Mouse (Mus musculus): Measurements from ENCODE around the gene Myoz1. TPM values are rescaled to one million over a fixed set of nuclear protein-coding genes. Genes with fewer than 3 reads are reported as not detected.

The Myoz1 gene
- polyA plus RNA-seq, 1 experiment from 2014 or later: 0.63 TPM

DNA sequence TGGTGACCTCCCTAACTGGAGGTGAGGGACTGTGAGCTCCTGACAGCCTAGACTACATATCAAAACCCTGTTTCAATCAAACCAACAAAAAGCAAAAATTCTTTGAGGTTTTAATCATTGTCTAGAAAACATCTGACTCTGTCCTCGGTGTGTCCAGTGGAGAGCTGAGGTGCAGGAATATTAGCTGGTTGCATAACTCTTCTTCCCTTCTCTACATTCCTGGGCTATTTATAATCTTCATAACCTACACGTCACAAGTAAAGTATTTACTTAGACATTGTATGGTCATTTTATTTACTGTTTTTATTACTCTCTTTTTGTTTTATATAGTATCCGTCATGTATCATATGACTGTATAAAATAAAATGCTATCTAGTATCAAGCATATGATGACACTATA is 46.8 kb downstream of the Myoz1 start:
- no peaks in the 10 kb centered on the region for H3K9me3 ChIP-seq

DNA sequence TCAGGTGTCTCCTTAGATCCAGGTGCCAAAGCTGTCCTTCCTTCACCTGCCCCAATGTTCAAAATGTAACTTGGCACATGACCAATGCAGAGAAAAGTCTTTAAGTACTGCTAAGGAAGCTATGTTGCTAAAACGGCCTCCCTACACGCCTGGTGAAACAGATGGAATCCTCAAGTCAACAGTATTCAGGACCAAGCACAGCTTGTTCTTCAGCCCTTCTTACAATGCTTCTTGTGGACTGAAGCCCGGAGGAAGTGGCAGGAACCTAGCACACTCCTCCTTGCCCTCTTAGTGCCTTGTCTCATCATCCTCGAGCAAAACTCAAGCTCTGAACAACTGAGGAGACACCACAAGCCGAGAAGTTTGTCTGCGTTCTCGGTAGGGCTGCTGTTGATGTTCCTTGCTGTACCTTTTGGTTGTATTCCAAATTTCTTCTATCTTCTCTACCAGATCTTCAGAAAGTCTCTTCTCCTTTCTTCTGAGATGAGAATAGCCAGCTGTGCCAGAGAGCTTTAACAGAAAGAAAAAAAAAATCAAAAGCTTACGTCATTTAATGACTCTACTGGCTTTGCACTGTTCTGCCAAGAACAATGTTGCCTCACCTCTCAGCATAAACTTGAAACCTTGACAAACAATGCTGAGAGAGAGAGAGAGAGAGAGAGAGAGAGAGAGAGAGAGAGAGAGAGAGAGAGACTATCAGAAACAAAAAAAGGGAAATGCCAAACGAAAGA is 48.8 kb downstream of the Myoz1 start:
- no peak overlapping the region for H3K9ac ChIP-seq
- H3K9me3 ChIP-seq: no peaks in the 10 kb centered on the region
- no peaks in the 10 kb centered on the region for H3K4me1 ChIP-seq
- 83% methylated on average over 9 of the region's 9 CpGs for WGBS
- H3K4me2 ChIP-seq (replicated peaks): no peak overlapping the region
- H3K4me3 ChIP-seq: no peak overlapping the region
- H3K36me3 ChIP-seq: peaks cover 3% of the 10 kb centered on the region; the same call in 1 of the 2 replicates
- H3K27me3 ChIP-seq: no peaks in the 10 kb centered on the region
- ATAC-seq (ENCODE audit: insufficient number of reproducible peaks, insufficient read depth, low FRiP score, low TSS enrichment): no peak
- no peak overlapping the region for H3K27ac ChIP-seq

More for the DNA sequence above, 46.8 kb downstream of the Myoz1 start:
- no peak for ATAC-seq (ENCODE audit: insufficient number of reproducible peaks, insufficient read depth, low FRiP score, low TSS enrichment)
- Histone ChIP-seq H3K4me3 (no peak overlapping the region), H3K4me2 (replicated peaks) (no peak overlapping the region), H3K36me3 (peaks cover 3% of the 10 kb centered on the region; the same call in 1 of the 2 replicates), H3K9ac (no peak overlapping the region), H3K27ac (no peak overlapping the region), H3K4me1 (no peaks in the 10 kb centered on the region), H3K27me3 (no peaks in the 10 kb centered on the region)
- WGBS: 78% methylated on average over 3 of the region's 3 CpGs

DNA sequence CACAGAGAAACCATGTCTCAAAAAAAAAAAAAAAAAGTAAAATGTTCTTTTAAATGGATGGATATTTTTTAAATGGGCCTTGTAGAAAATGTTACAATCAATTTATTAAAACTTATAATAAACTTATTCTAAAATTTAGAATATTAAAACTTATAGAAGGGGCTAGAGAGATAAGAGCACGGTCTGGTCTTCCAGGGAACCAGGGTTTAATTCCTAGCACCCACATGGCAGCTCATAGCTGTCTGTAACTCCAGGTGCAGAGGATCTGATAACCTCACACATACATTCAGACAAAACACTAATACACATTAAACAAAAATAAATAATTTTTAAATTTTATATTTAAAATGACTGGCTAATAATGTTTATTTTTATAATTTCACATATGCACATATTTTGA is 55.1 kb downstream of the Myoz1 start:
- Histone ChIP-seq H3K36me3 (no peaks in the 10 kb centered on the region), H3K4me1 (no peaks in the 10 kb centered on the region), H3K4me2 (replicated peaks) (no peak overlapping the region), H3K27me3 (no peaks in the 10 kb centered on the region), H3K9ac (no peak overlapping the region), H3K4me3 (no peak overlapping the region), H3K9me3 (no peaks in the 10 kb centered on the region), H3K27ac (no peak overlapping the region)
- no peak for ATAC-seq (ENCODE audit: insufficient number of reproducible peaks, insufficient read depth, low FRiP score, low TSS enrichment)
- 97% methylated on average over 1 of the region's 1 CpGs for WGBS

DNA sequence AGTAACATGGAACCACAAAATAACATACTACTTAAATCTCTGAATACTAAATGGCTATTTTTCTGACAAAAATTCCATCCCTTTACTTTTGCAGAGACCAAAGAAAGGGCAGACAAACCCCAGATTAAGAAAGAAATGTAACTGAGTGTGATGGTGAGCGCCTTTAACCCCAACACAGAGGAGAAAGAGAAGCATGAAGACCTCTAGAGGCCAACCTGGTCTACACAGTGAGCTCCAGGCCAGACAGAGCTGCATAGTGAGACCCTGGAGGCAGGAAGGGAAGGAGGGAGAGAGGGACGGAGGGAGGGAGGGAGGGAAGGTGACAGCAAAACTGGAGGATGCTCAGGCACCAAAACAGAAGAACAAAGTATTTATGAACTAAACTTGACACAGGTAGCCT is 56.1 kb downstream of the Myoz1 start:
- Histone ChIP-seq H3K4me1 (no peaks in the 10 kb centered on the region), H3K27me3 (no peaks in the 10 kb centered on the region), H3K9me3 (no peaks in the 10 kb centered on the region), H3K4me3 (no peak overlapping the region), H3K4me2 (replicated peaks) (no peak overlapping the region), H3K9ac (no peak overlapping the region), H3K36me3 (no peaks in the 10 kb centered on the region), H3K27ac (no peak overlapping the region)
- ATAC-seq (ENCODE audit: insufficient number of reproducible peaks, insufficient read depth, low FRiP score, low TSS enrichment): no peak
- 55% methylated on average over 2 of the region's 2 CpGs for WGBS

DNA sequence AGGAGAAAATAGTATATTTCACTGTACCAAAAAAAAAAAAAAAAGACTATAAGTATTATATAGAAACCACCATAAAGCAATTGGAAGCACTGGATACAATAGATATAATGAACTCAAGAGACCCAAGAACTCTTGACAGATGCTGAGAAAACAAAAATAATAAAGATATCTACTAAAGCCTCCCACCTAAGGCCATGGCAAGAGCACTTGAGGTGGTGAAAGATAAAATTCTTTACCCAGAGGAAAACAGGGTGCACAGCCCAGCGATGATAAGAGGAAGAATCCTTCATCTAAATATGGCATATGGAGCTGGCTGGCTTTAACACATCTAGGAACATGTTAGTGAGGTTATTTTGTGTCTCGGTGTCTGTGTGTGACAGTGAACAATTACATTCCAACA is 56.8 kb downstream of the Myoz1 start:
- Histone ChIP-seq H3K27ac (no peak overlapping the region), H3K9ac (no peak overlapping the region), H3K4me2 (replicated peaks) (no peak overlapping the region), H3K36me3 (no peaks in the 10 kb centered on the region), H3K27me3 (no peaks in the 10 kb centered on the region), H3K4me3 (no peak overlapping the region), H3K9me3 (no peaks in the 10 kb centered on the region), H3K4me1 (no peaks in the 10 kb centered on the region)
- 88% methylated on average over 2 of the region's 2 CpGs for WGBS
- ATAC-seq (ENCODE audit: insufficient number of reproducible peaks, insufficient read depth, low FRiP score, low TSS enrichment): no peak

Small RNAs within 50 kb of the gene (microRNA-seq; reads per million reads assigned to microRNA genes)
- 1.6 reads per million for gene Mir6946

Other genes starting within 250 kb of the Myoz1 start
- gene Cfap70, start 204.3 kb downstream of the Myoz1 start, polyA plus RNA-seq (2016; fragmentation: Nextera tagmentation; extraction: Ambion mirVana): 0.18 and 0.67 TPM in 2 replicates
- 30.8 and 34.0 TPM in 2 replicates for gene Anxa7, start 176.4 kb downstream of the Myoz1 start, polyA plus RNA-seq (2016; fragmentation: Nextera tagmentation; extraction: Ambion mirVana)
- gene Mss51, start 159.6 kb downstream of the Myoz1 start, polyA plus RNA-seq (2016; fragmentation: Nextera tagmentation; extraction: Ambion mirVana): 1.4 and 1.6 TPM in 2 replicates
- 59.5 and 62.4 TPM in 2 replicates for gene Ppp3cb, start 110.0 kb downstream of the Myoz1 start, polyA plus RNA-seq (2016; fragmentation: Nextera tagmentation; extraction: Ambion mirVana)
- gene Usp54, start 15.5 kb downstream of the Myoz1 start, polyA plus RNA-seq (2016; fragmentation: Nextera tagmentation; extraction: Ambion mirVana): 10.6 and 11.1 TPM in 2 replicates
- 6.7 and 8.6 TPM in 2 replicates for gene Synpo2l, start 11.8 kb upstream of the Myoz1 start, polyA plus RNA-seq (2016; fragmentation: Nextera tagmentation; extraction: Ambion mirVana)
- 97.3 and 100 TPM in 2 replicates for gene Sec24c, start 17.8 kb upstream of the Myoz1 start, polyA plus RNA-seq (2016; fragmentation: Nextera tagmentation; extraction: Ambion mirVana)
- 27.4 and 29.3 TPM in 2 replicates for gene Fut11, start 38.4 kb upstream of the Myoz1 start, polyA plus RNA-seq (2016; fragmentation: Nextera tagmentation; extraction: Ambion mirVana)
- gene Chchd1, start 46.5 kb upstream of the Myoz1 start, polyA plus RNA-seq (2016; fragmentation: Nextera tagmentation; extraction: Ambion mirVana): 233 and 238 TPM in 2 replicates
- gene Zswim8, start 51.0 kb upstream of the Myoz1 start, polyA plus RNA-seq (2016; fragmentation: Nextera tagmentation; extraction: Ambion mirVana): 45.8 and 49.1 TPM in 2 replicates
- gene Ndst2, start 78.0 kb upstream of the Myoz1 start, polyA plus RNA-seq (2016; fragmentation: Nextera tagmentation; extraction: Ambion mirVana): 34.7 and 35.1 TPM in 2 replicates
- gene Camk2g, start 137.5 kb upstream of the Myoz1 start, polyA plus RNA-seq (2016; fragmentation: Nextera tagmentation; extraction: Ambion mirVana): 68.7 and 76.5 TPM in 2 replicates
- gene Plau, start 180.1 kb upstream of the Myoz1 start, polyA plus RNA-seq (2016; fragmentation: Nextera tagmentation; extraction: Ambion mirVana): 0.99 and 1.2 TPM in 2 replicates

Data from embryonic facial prominence, embryonic 12.5 days (tissue).